Mouse (Mus musculus) heart, adult 2 months (tissue): Measurements from ENCODE around the gene Cd59b. TPM values are rescaled to one million over a fixed set of nuclear protein-coding genes. Genes with fewer than 3 reads are reported as not detected.
A peak's percentile ranks its signal among the peaks of the same experiment; 100 is the strongest.

Experiments
- DNase-seq, 2 experiments: peaks; one replicate each; pipeline ENCODE4 v3.0.0; 2021
- H3K27ac ChIP-seq: fragments of 200-600 bp; 2 replicates; pipeline ENCODE4 v1.8.1; 2022
- H3K27me3 ChIP-seq: fragments of 200-500 bp; 2 replicates; pipeline ENCODE4 v1.6.1; 2012; ENCODE audit warnings: mild to moderate bottlenecking, low read length, inconsistent platforms, mixed read lengths; ENCODE audit not compliant: control insufficient read depth, insufficient read depth
- H3K36me3 ChIP-seq: fragments of 200-500 bp; 2 replicates; pipeline ENCODE4 v1.6.1; 2012; ENCODE audit warnings: low read length, inconsistent platforms; ENCODE audit not compliant: control insufficient read depth, insufficient read depth
- H3K4me1 ChIP-seq: fragments of 200-500 bp; 2 replicates; pipeline ENCODE4 v1.6.1; 2011; ENCODE audit warnings: low read length; ENCODE audit not compliant: control insufficient read depth, insufficient read depth
- H3K4me3 ChIP-seq: fragments of 200-600 bp; 2 replicates; pipeline ENCODE4 v1.8.1; 2022
- H3K79me2 ChIP-seq: fragments of 200-500 bp; replicated peaks from 2 replicates; pipeline ENCODE4 v1.6.1; 2012; ENCODE audit warnings: mild to moderate bottlenecking, inconsistent platforms, low read length, moderate library complexity, mixed read lengths; ENCODE audit not compliant: control insufficient read depth, insufficient read depth
- H3K9ac ChIP-seq: fragments of 200-500 bp; 2 replicates; pipeline ENCODE4 v1.6.1; 2012; ENCODE audit warnings: low read depth, mild to moderate bottlenecking, control low read depth, inconsistent platforms, low read length, mixed read lengths
- CTCF ChIP-seq: fragments of 200-600 bp; IDR thresholded peaks from 2 replicates; pipeline ENCODE4 v1.8.1; 2022; ENCODE audit warnings: antibody characterized with exemption, mild to moderate bottlenecking, moderate library complexity
- EP300 ChIP-seq: fragments of 200-500 bp; IDR thresholded peaks from 2 replicates; pipeline ENCODE4 v1.6.1; 2011; ENCODE audit warnings: low read depth, low read length, control low read depth; ENCODE audit not compliant: insufficient read depth
- POLR2A ChIP-seq: fragments of 200-500 bp; IDR thresholded peaks from 2 replicates; pipeline ENCODE4 v1.6.1; 2011; ENCODE audit warnings: mild to moderate bottlenecking, low read depth, low read length, control low read depth; ENCODE audit not compliant: insufficient read depth
- WGBS: fragments of 180-500 bp; shearing (Covaris S2); methylation state at CpG from one replicate; pipeline ENCODE4 v1.1.7; 2018; 5-methylcytosine and 5-hydroxymethylcytosine counted together
- intact Hi-C: fragments of 180-260 bp; cut with DNase I; formaldehyde crosslinking; loops from one replicate; pipeline ENCODE4 v1.15.1; 2025
- polyA plus RNA-seq: library from polyadenylated mRNA; depleted of rRNA; stranded (reverse); fragments of >200 nt; gene quantifications from 2 replicates; pipeline ENCODE4 v1.2.3, GENCODE M21; 2012
- total RNA-seq, 2 experiments: library from RNA; stranded (reverse); gene quantifications; 2 replicates each; pipeline ENCODE4 v1.2.3; 2021

Cd59b gene
- total and polyA plus RNA-seq, 3 experiments, result 3.1 to 6.9 (median 3.3) TPM

DNA sequence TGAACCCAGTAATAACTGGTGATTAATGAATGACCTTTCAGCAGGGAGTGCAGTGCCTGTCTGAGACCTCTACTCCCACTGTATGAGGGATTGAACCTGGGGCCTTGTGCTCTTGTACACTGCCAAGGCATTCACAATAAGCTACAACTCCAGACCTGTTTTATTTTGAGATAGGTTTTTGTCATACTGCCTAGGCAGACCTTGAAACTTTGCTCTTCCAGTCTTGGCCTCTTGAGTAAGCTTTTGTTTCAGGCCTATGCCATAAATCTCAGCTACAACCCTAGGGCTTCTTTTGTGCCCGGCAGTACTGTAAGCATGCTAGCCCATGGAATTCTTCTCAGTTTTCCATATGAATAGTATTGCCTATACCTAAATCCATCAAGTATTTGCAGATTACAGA, 49.4 kb downstream of the Cd59b start:
- WGBS, result 90% methylated on average over 1 of the region's 1 CpGs
- peaks cover 7% of the 10 kb centered on the region for H3K4me1 ChIP-seq
- H3K27me3 ChIP-seq, result no peaks in the 10 kb centered on the region
- H3K9ac ChIP-seq, result no peak overlapping the region
- intact Hi-C loops, result no loop called here
- H3K4me3 ChIP-seq, result no peak overlapping the region
- no peaks in the 10 kb centered on the region for H3K79me2 ChIP-seq
- H3K36me3 ChIP-seq, result peaks cover 6% of the 10 kb centered on the region; the same call in 1 of the 2 replicates
- no peak for DNase-seq
- TF ChIP-seq EP300 (no peak), CTCF (no peak), POLR2A (no peak)
- peak overlapping the region; percentile 82 for H3K27ac ChIP-seq

DNA sequence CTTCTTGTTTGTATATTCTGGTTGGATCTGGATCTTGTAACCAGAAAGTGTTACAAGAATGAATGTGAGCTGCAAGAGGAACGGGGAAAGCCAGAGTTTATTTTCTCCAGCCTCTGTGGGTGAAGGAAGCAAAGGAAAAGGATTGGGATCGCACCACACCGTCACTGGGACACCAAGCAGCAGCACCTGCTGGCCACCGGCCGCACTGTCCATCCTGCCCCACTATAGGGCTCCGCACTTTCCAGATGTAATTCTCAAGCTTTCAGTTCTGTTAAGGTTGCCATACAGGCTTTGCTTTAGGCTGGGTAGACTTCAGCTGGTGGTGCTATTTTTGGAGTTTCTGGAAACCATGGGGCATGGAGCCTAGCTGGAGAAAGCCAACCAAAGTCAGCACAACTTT, 50.7 kb downstream of the Cd59b start:
- no peaks in the 10 kb centered on the region for H3K79me2 ChIP-seq
- TF ChIP-seq CTCF, result peak; percentile 43
- TF ChIP-seq EP300, result 0 out of 2 replicates have a peak, but pooled peaks have one; percentile 39
- TF ChIP-seq POLR2A, result no peak
- H3K36me3 ChIP-seq, result peaks cover 6% of the 10 kb centered on the region; the same call in 1 of the 2 replicates
- peak overlapping the region; percentile 2; the same call in 1 of the 2 replicates for H3K9ac ChIP-seq
- H3K27me3 ChIP-seq, result no peaks in the 10 kb centered on the region
- WGBS, result 39% methylated on average over 6 of the region's 6 CpGs
- H3K27ac ChIP-seq, result peak overlapping the region; percentile 82
- DNase-seq, result peak; percentile 24 to 34
- intact Hi-C loops, result loop anchor here (10.0 kb wide), 1 partner anchor 86 kb away; no protein-coding TSS in a partner anchor
- no peak overlapping the region for H3K4me3 ChIP-seq
- H3K4me1 ChIP-seq, result peaks cover 7% of the 10 kb centered on the region

DNA sequence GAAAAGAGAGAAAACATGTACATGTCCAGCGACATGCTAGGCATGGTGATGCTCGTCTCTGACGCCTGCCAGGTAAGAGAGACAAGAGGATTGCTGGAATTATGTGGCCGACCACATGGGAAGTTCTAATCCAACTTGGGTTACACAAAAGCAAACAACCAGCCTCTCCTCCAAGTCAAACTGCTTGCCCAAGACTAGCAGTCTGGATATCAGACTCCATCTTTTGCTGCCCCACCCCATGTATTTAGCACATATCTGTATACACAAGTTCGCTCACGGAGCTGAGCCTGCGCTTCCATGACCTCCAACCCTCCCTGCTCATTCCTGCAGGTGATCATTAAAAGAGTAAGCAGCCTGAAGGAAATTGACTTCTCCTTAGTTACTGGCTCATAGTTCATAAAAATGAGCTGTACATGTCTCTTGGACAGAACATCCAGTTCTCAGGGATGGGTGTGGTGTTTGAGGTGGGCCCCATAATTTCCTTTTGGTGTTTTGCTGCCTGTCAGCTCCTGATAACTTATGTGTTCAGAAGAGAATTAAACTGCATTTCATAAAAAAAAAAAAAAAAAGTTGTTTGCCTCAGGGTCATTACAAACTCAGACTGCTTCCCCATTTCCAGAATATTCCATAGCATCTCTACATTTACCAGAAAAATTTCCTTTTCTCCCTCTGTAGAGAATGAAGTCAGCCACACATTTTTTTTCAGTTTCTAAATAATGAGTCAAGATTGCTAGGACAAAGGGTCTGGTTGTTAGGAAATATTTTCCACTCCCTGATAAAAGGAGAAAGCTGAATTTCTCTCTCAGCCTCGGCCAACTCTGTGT, 52.2 kb downstream of the Cd59b start:
- intact Hi-C loops, result loop anchor here (1.0 to 10.0 kb wide), 2 partner anchors 27 to 87 kb away; partner anchors contain the start of gene Cd59a
- H3K4me3 ChIP-seq, result peak overlapping the region; percentile 82
- peak; percentile 26 to 29 for DNase-seq
- peaks cover 6% of the 10 kb centered on the region; the same call in 1 of the 2 replicates for H3K36me3 ChIP-seq
- H3K79me2 ChIP-seq, result no peaks in the 10 kb centered on the region
- peaks cover 7% of the 10 kb centered on the region for H3K4me1 ChIP-seq
- TF ChIP-seq EP300 (0 out of 2 replicates have a peak, but pooled peaks have one; percentile 29), CTCF (no peak)
- WGBS, result 64% methylated on average over 8 of the region's 8 CpGs
- no peaks in the 10 kb centered on the region for H3K27me3 ChIP-seq
- H3K27ac ChIP-seq, result peak overlapping the region; percentile 82
- H3K9ac ChIP-seq, result no peak overlapping the region

DNA sequence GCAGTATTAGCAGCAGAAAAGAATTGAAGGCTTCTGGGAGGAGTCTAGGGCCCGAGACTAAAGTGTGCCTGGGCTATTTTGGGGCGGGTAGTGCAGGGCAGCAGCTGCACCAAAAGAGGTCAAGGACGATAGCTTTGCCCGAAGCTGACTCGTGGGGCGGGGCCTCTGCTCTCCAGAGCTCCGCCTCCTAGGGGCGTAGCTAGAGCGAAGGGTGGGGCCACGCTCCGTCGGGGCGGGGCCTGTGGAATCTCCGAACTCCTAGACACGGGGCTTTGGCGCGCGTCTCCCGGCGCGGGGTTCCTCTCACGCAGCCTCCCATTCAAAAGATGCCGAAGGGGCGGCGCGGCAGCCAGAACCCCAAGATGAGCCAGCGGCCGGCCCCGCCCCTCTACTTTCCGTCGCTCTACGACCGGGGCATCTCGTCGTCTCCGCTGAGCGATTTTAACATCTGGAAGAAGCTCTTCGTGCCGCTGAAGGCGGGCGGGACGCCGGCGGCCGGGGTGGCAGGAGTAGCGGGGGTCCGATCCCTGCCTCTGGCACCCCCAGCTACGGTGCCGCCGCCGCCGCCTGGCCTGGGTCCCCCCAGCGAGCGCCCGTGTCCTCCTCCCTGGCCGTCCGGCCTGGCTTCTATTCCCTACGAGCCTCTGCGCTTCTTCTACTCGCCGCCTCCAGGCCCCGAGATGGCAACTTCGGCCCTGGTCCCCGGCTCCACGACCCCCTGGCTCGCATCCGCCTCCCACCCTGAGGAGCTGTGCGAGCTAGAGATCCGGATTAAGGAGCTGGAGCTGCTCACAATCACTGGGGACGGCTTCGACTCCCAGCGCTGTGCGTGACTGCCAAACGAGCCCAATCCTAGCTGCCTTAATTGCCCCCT, 53.1 kb downstream of the Cd59b start, which contains the start of gene A930018P22Rik:
Gene A930018P22Rik, plus strand, starts transcription at position 265 of the 874 bp plus-strand sequence.
- Histone ChIP-seq H3K4me1 (peaks cover 7% of the 10 kb centered on the region), H3K27ac (peak within 1 kb of the TSS; percentile 82), H3K36me3 (peaks cover 6% of the 10 kb centered on the region; the same call in 1 of the 2 replicates), H3K79me2 (no peaks in the 10 kb centered on the region), H3K4me3 (peak within 1 kb of the TSS; percentile 82), H3K27me3 (no peaks in the 10 kb centered on the region), H3K9ac (peak within 1 kb of the TSS; percentile 73)
- TF ChIP-seq POLR2A (peak; percentile 75), EP300 (peak; percentile 79), CTCF (peak; percentile 10; the same call in 1 of the 2 replicates)
- peak; percentile 94 to 97 for DNase-seq
- WGBS, result 1% methylated on average over 73 of the region's 74 CpGs
- intact Hi-C loops, result loop anchor here (1.0 to 10.0 kb wide), 2 partner anchors 27 to 88 kb away; partner anchors contain the start of gene Cd59a

DNA sequence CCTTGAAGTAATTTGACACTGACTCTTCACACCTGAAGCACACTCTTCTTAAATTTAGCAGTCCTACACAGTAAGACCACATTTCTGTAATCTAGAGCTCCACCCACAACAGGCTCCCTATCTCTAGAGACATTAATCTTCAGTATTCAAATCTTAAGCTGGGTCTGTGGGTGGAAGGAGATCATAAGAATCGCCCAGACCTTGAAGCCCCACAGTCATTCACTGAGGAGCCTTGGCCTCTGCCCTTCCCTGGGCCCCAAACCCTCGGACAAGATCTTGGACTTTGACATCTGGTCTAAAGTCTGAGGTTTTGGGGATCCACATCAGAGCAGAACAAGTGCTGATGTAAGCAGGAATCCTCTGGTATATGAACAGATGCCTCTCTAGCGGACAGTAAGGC, 53.9 kb downstream of the Cd59b start:
- Histone ChIP-seq H3K9ac (no peak overlapping the region), H3K4me3 (no peak overlapping the region), H3K27ac (peak overlapping the region; percentile 82; the same call in 1 of the 2 replicates), H3K36me3 (peaks cover 6% of the 10 kb centered on the region; the same call in 1 of the 2 replicates), H3K4me1 (peaks cover 7% of the 10 kb centered on the region), H3K79me2 (no peaks in the 10 kb centered on the region), H3K27me3 (no peaks in the 10 kb centered on the region)
- no peak for DNase-seq
- intact Hi-C loops, result loop anchor here (10.0 kb wide), 1 partner anchor 89 kb away; no protein-coding TSS in a partner anchor
- TF ChIP-seq CTCF (no peak), POLR2A (no peak), EP300 (no peak)
- 69% methylated on average over 3 of the region's 3 CpGs for WGBS
